Mouse (Mus musculus) gastrocnemius, postnatal 25 days (tissue): ENCODE results near the gene Brsk1. TPM values are rescaled to one million over a fixed set of nuclear protein-coding genes. Genes with fewer than 3 reads are reported as not detected.

ENCODE experiments used
- DNase-seq: peaks from one replicate; pipeline ENCODE4 v3.0.0; 2022
- total RNA-seq, 2 experiments: library from RNA; stranded (reverse); gene quantifications; 1 replicate in 1 of 2; 2 replicates in 1 of 2; pipeline ENCODE4 v1.2.3; 2021

Gene Brsk1
- total RNA-seq, 2 experiments from 2014 or later, result 1.4 to 1.7 TPM

- no peak for DNase-seq
Observed at GRCm38 (mm10) chr7:4669156-4669555, 21.2 kb upstream of the Brsk1 start.

- no peak for DNase-seq
Observed at GRCm38 (mm10) chr7:4670655-4671255, 19.6 kb upstream of the Brsk1 start.

DNA sequence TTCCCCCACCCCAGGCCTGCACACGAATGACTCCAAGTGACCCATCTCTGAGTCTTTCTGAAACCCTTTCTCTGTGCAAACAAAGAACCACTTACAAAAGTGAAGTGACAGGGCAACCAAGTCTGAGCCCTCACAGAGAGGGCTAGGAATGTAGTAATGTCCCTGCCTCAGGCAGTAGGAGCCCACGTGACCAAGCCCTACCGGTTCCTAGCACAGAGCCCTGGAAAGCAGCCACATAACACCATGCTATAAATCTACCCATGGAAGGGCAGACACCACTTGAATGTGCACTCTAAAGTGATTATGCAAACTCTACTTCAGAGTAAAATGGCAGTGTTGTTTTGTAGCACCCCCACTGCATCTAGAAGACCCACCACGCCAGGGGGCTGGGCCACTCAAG is 18.4 kb upstream of the Brsk1 start:
- no peak for DNase-seq

GRCm38 (mm10) chr7:4674114-4674731 is 16.2 kb upstream of the Brsk1 start:
- DNase-seq, result no peak

DNA sequence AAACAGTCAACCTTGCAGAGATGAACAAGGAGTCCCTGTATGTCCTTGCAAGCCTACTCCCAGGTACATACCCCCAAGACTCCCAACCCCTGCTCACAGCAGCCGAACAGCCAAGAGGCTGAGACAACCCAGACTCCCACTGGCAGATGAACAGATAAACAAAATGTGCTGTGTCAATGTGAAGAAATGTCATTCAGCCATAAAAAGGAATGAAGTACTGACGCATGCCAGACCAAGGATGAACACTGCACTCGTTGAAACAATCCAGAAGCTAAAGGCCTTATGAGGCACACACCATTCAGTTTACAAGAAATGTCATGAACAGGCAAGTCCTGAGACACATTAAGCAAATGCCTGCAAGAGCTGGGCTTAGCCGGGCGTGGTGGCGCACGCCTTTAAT is 15.2 kb upstream of the Brsk1 start:
- DNase-seq, result no peak

DNA sequence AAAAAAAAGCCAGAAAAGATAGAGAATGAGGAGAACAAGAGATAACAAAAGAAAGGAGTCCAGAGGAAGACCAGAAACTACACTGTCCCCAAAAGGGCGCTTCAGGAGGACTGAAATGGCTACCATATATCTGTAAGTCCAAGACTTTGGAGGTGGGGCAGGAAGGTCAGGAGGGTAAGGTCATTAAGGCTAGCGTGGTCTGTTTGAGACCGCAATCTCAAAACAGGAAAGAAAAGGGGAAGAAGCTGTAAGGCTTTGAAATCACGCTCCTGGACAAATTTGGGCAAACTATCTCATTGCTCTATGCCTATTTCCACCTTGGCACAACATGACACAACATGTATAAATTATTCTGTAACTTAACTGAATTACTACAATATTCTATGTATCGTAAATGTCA is 7.1 kb upstream of the Brsk1 start:
- no peak for DNase-seq

DNA sequence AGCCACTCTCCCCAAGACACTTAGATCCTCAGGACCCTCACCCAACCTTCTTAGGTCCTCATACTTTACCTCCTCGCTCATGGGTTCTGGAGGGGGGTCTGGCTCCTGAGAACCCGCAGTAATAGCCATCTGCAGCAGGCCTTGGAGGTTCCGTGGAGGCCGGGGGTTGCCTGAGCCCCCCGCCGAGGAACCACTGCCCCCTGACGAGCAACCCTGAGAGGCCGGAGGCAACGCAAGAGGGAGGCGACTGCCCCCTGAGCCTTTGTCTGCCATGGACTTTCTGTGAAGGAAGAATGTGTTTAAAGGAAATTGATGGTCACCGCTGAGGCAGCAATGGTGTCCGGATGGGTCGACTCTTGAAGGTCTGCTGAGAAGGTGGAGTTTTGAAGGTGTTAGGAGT is 6.2 kb upstream of the Brsk1 start:
- no peak for DNase-seq

DNA sequence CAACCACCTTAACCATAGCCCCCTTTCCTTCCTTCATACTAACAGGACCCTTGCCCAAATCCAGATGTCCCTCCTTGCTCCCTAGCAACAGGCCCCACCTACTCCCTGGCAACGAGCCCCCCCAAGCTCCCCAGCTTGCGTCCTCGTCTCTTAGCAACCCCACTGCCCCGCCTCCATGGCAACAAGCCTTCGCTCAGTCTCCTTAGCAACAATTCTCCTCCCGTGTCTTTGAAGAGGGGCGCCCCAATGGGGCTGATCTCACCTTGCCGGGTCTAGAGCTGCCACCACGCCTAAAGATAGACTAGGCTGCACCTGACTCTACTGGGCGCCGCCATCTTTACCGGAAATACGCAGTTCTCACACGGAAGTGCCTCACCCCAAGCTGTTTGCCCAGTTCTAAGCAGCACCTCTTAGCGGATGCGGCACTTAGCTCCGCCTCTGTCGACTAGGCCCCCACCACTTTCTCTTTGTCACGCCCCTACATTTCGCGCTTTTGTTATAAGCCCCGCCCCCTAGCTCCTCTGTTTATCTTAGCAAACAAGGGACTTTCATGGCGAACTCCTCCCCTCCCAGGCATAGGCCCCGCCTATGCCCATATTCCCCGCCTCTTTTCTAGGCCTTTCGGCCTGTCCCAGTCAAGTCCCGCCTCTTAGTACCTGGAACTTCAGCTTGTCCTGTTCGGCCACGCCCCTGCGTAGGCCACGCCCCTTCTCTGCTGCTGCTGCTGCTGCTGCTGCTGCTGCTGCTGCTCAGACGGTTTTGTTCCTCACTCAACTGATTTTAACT is 5.6 kb upstream of the Brsk1 start, which contains the start of gene Hspbp1:
TSS of gene Hspbp1 (minus strand) at position 437 of the 786 bp plus-strand sequence.
- DNase-seq, result peak; percentile 94

DNA sequence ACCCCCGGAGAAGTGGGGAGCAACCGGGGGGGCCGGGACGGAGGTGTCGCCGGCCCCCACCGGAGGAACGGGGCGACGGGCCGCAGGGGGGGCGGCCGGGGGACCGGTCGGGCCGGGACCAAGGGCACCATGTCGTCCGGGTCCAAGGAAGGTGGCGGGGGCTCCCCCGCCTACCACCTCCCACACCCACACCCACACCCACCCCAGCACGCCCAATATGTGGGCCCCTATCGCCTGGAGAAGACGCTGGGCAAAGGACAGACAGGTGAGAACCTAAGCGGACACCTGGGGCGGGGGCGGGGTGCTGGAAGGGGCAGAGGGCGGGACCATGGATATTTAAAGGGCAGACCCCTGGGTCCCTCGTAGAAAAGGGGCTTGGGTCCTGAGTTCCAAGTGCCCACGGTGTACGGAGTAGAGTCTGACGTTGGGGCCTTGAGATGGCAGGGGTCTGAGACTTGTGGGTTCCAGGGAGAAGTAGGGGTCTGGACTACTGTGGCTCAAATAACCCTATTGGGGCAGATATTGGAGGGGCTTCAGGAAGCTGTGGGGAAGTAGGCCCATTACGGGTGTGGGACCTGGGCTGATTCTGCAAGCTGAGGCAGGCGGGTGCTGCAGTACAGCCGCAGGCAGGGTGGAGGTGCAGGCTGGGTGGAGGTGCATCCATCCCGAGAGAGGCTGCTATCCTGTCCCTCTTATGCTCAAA is 698 bp downstream of the Brsk1 start:
- DNase-seq, result no peak

DNA sequence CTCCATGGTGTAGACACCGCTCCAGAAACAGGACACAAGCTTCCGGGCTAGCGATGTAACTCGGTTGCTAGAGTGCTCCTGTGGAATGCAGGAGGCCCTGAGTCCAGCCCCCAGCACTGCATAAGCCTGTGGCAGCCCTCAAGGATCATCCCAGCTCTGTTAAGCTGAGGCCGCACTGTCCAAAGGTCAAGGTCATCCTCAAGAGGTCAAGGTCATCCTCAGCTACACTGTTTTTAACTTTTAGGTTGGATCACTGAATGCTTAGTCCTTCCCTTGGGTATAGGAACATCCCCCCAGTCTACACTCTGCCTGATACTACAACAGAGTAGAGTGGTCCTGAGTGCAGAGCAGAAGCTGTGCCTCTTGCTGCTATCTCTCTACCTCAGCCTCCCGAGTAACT is 2.6 kb downstream of the Brsk1 start:
- no peak for DNase-seq

DNA sequence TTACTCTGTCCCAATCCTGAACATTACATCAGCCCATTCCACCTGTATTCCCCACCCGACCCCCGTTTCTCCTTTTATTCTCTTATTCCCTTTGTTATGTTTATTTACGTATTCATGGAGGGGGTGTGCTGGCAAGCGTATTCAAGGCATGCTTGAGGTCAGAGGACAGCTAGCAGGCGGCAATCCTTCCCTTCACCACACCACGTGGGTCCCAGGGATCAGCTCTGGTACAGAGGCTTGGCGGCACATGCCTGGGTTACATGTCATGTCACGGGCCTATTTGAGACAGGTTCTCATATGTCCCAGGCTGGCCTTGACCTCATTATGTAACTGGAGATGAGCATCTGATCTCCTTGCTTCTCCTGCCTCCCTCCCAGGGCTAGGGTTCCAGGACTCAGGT is 11.9 kb downstream of the Brsk1 start:
- peak; percentile 30 for DNase-seq

- no peak for DNase-seq
Observed at GRCm38 (mm10) chr7:4703195-4703594, 12.8 kb downstream of the Brsk1 start.

GRCm38 (mm10) chr7:4705098-4705497 is 14.7 kb downstream of the Brsk1 start:
- DNase-seq, result no peak

DNA sequence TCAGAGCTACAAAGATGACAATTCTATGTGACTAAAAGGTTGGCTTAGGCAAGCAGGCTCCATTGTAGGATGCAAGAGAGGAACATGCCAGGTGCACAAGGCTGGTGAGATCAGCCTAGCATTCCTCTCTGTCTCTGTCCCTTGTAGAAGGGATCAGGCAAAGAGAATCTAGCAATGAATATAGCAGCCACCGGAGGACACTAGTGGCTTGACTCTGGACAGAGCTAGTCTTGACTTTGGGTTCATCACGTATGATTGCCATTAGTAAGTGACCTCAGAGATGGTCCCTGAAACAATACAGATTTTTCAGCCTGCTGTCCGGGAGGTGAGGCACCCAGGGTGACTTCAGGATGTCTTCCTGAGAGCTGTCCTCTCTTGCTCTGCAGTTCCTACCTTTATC is 22.2 kb downstream of the Brsk1 start:
- no peak for DNase-seq

GRCm38 (mm10) chr7:4716955-4717354 is 26.6 kb downstream of the Brsk1 start:
- DNase-seq, result no peak

DNA sequence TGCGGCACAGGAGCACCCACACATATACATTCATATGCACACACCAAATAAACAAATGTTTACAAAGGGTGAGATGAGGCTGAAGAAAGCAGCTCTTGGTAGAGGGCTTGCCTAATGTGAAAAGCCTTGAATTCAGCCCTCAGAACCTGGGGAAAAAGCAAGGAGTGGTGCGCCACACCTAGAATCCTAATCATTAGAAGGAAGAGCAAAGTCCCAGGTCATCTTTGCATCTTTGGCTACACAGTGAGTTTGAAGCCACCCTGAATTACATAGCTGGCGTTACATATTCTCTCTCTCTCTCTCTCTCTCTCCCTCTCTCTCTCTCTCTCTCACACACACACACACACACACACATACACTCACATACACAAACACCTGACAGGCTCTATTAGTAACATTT is 28.9 kb downstream of the Brsk1 start:
- no peak for DNase-seq

- DNase-seq, result no peak
Observed at GRCm38 (mm10) chr7:4723508-4723907, 33.1 kb downstream of the Brsk1 start.

DNA sequence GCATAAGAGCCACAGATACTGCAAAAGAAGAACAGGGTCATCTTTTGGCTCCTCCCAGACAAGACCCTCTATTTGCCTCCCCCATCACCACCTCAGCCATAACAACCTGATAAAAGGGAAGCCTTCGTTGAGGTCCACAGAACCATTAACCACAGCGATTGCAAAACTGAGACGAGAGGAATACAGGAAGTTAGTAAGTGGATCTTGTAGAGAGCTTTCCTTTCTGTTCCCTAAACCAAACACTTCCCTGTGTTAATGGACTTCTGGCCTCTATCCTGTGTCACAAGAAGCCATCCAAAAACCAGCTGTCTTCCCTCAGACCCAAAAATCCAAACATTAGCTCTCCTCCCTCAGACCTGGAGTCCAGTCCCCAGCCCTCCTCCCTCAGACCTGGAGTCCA is 34.0 kb downstream of the Brsk1 start:
- DNase-seq, result no peak

GRCm38 (mm10) chr7:4725169-4725568 is 34.8 kb downstream of the Brsk1 start, which contains the start of gene Tmem150b:
Tmem150b (minus strand) TSS chr7:4725249.
- no peak for DNase-seq

GRCm38 (mm10) chr7:4731090-4731489 is 40.7 kb downstream of the Brsk1 start:
- DNase-seq, result no peak

- DNase-seq, result no peak
Observed at GRCm38 (mm10) chr7:4732968-4733392, 42.6 kb downstream of the Brsk1 start.

DNA sequence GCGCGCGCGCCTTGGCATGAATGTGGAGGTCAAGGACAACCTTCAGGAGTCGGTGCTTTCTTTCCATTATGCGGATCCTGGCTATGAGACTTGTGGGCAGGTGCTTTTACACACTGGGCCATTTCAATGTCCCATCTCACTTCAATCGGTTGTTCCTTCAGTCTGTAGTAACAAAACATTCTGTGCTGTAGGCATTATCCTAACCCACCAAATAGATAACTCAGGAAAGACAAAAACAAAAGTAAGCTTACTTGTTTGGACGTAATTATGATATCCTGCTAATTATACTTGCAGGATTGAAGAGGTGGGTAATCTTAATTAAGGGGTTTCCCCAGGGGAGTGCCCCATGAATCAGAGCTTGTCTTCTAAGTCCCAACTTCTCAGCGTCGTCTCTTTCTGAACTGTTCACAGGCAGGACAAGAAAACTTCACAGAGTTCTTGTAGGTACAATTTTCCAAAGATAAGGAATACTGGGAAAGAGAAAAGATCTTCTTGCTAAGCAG is 48.7 kb downstream of the Brsk1 start:
- no peak for DNase-seq
